Mouse (Mus musculus) MN1 (cell line): ENCODE data around the gene Slc25a28.
A peak's percentile ranks its signal among the peaks of the same experiment; 100 is the strongest.

Experiments used
- DNase-seq: peaks from one replicate; pipeline ENCODE4 v3.0.0-alpha.2; 2016; ENCODE audit warnings: low spot score

Gene Slc25a28

DNA sequence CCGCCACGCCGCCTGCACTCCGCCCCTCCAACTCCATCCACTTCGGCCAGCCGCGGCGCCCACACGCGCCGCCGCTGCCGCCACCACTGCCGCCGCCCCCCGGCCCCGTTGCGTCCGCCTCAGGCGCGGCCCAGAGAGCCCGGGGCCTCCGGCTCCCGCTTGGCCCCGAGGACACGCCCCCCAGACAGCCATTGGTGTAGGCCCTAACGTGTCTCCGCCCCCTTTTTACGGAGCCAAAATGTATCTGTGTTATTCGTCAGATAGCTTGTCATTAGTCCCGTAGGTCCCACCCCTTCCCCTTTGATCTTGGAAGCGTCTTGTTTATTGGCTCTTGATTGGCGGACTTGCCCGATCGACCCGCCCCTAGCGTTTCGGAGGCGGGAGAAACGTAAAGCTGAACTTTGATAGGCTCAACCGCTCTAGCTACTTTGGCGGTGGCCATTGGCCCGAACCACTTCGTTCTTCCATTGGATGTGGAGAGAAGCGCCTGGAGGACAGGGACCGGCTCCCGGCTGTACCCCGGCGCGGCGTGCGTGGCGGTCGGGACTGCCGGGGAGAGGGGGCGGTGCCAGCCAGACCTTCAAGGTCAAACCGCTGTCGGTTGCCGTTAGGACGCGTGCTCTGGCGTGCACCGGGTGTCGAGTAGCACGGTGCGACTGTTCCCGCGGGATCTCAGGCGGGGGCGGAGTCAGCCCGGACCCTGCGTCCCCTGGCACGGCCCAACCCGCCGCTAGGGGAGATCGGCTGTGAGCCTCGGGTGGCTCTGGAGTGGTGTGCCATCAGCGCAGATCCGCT, at the start of gene Slc25a28:
Gene Slc25a28 (minus strand): TSS at position 152 of the 795 bp plus-strand sequence.
- peak; percentile 97 for DNase-seq

DNA sequence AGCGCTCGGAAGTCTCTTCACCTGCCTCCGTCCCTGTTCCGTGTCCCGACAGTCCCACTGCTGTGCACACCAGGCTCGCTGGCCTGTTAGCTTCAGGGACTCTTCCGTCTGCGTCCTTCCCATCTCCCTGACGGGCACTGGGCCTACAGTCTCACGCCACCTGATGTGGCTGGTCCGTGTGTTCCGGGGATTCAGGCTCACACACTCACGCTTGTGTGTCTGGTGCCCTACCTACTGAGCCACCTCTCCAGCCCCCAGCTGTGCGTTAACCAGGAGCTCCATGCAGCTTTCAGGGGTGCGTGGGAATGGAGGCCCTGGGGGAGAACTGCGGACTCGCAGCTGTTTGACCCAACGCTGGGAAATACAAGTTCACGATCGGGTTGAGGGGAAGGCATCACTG, 49.5 kb upstream of the Slc25a28 start:
- DNase-seq = no peak

DNA sequence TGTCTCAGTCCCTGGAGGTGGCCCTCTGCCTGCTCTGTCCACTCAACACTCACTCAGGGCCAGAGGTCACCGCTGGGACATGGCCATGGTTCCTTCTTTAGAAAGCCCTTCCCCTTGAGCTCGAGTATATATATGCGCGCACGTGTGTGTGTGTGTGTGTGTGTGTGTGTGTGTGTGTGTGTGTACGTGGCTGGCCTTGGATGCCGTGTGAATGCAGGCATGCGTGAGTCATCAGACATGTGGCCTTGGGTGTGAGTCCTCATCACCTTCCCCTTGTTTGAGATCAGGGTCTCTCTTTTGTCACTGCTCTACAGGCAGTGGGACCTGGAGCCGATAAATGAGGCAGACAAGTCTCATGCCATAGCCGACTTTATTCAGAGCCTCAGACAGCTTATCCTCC, 48.8 kb upstream of the Slc25a28 start:
- no peak for DNase-seq

DNA sequence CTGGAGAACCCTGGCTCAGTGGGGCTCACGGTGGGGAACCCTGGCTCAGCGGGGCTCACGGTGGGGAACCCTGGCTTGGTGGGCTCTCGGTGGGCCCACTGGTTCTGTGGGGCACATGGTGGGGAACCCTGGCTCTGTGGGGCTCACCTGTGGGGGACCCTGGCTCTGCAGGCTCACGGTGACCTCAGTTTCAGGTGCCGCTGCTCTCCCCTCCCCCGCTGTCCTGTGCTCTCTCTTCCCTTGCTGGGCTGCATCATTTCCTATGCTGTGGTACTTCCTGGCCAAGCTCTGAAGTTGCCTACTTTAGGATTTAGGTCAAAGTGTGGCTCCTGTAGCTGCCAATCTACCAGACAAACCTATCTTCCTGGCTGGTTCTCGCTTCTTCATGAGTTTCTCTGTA, 48.2 kb upstream of the Slc25a28 start:
- no peak for DNase-seq

DNA sequence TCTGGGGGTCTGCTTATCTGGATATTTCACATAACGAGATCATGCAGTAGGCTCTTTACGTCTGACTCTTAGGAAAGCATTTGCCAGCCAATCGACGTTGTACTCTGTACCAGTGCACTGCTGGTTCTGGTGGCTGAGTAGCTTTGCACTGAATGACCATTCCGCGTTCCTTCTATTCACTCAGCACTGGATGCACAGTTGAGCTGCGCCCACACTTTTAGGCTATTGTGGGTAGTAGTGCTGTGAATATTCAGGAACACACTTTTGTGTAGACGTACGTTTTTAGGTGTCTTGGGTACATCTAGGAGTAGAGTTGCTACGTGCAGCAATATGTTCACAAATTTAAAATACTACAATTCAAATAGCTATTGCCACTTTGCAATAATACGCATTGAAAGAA, 45.4 kb upstream of the Slc25a28 start:
- DNase-seq = no peak

DNA sequence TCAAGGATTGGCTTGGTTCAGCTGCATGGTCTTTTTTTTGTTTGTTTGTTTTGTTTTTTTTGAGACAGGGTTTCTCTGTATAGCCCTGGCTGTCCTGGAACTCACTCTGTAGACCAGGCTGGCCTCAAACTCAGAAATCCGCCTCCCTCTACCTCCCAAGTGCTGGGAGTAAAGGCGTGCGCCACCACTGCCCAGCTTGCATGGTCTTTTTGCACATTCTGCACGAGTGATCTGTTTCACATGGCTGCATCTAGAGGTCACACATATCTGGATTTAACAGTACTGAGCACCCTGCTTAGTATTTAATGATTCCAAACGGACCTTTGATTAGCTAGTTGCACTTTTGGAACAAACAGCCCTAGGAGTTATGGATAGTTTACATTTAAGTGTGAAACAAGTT, 37.3 kb upstream of the Slc25a28 start:
- no peak for DNase-seq

DNA sequence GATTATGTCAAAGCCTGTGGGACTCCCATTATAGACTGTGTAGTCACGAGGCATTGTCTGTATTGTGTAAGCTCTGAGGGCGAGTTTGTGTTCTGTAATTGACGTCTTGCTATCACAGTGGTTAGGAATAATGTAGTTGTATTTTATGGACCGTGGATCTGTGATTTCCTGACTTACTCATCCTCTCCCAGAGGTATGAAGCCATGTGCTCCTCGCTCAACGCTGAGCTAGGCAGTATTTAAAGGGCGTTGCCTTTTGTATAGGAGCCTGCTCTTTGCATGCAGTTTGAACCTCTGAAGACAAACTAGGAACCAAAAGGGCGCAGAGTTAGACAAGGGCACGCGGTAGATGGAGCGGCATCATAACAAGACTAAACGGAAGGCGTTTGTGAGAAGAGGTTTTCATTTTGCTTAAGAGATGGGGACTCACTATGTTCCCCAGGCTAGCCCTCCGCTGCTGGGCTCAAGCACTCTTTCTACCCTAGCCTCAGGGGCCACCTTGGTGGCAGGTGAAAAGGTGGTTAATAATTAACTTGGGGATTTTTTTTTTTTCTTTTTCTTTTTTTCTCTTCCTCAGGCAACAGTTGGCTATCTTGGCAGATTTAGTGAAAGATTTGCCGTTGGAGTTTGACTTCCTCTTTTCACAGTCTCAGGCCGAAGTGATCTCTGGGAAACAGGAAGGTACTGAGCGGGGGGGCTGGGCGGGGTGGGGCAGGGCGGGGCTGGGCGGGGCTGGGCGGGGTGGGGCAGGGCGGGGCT, 36.7 kb upstream of the Slc25a28 start:
- no peak for DNase-seq

DNA sequence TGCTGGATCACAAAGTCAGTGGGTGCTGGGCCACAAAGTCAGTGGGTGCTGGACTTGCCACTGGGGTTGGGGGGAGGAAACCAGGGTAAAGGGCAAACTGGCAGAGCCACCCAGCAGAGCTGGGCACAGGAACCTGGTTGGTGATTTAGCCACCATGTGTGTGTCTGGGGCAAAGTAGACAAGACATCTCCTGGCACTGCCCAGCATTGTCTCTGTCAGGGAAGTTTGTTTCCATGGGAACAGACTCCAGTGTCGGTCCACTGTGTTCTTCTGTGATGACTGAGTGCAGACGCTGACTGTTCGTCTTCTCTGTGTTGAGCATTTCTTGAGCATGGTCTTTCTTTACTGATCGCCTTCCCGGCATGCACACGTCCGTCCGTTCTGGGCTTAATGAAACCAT, 34.6 kb upstream of the Slc25a28 start:
- no peak for DNase-seq

DNA sequence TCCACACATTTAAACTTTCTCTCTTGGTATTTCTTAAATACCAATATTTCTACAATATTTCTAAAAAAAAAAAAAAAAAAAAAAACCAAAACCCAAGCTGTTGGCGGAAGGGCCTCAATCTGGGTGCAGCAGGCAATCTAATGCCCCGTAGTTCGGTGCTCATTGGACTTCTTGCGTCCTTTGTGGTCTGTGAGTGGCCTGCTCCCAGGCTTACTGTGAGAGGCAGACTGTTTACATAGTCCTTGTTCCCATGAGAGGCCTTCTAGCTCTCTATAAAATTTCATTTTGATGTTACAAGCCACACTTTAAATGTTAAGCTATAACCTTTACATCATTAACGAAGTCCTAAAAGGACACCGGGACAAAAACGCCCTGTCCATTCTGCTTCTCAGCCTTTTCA, 33.5 kb upstream of the Slc25a28 start:
- DNase-seq = no peak

DNA sequence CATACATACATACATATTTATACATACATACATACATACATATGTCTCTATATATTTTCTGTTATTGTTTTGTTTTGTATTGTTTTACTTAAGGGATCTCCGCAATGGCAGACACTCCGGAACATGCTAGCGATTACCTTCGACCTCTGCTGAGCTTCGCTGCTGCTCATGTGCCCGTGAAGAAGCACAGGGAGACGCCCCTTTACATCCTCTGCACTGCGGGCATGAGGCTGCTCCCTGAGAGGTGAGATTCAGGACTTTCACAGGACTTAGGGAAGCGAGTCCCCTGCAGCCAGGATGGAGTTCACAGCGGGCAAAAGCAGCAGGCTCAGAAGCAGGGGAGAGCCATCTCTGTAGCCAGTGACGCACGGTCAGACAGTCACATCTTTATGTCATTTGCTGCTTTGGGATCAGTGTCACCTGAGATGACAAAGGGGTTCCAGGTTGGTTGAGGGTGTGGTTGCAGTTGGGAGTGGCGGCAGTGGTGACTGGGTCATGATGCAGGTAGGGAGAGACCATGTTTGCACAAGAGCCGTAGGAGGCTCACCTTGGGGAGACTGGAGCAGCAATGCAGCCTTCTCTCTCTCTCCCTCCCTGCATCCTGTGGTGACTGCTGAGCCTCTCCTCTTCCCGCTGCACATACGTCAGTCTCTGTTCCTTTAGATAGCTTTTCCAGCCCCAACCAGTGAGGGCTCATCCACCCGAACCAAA, 30.3 kb upstream of the Slc25a28 start:
- DNase-seq = no peak

DNA sequence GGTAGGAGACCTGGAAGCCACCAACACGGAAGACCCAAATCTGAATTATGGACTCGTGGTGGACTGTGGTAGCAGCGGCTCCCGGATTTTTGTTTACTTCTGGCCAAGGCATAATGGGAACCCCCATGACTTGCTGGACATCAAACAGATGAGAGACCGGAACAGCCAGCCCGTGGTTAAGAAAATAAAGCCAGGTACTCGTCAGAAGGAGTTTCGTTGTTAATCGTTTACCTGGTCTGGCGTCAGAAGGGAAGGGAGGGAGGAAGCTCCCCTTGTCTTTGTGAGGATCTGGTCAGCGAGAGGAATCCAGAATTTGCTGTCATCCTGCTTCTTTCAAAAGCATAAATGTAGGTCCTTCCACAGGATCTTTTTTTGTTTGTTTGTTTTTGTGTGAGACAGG, 29.5 kb upstream of the Slc25a28 start:
- no peak for DNase-seq

DNA sequence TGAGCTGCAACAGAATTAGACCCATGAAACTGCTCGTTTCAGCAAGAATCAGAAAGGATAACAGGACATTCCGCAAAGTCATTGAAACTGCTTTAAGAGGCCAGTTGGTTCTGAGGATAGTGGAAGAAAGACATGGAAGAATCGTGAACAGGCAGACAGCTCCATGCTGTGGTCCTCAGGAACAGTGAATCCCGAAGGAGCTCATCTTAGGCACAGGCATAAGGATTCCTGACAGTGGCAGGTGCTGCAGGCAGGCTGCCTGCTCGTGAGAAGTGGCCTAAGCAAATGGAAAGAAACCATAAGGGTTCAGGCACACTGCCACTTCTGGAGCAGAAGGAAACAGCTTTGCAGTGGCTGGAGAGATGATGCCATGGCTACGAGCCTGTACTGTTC, 25.1 kb upstream of the Slc25a28 start:
- DNase-seq = no peak

DNA sequence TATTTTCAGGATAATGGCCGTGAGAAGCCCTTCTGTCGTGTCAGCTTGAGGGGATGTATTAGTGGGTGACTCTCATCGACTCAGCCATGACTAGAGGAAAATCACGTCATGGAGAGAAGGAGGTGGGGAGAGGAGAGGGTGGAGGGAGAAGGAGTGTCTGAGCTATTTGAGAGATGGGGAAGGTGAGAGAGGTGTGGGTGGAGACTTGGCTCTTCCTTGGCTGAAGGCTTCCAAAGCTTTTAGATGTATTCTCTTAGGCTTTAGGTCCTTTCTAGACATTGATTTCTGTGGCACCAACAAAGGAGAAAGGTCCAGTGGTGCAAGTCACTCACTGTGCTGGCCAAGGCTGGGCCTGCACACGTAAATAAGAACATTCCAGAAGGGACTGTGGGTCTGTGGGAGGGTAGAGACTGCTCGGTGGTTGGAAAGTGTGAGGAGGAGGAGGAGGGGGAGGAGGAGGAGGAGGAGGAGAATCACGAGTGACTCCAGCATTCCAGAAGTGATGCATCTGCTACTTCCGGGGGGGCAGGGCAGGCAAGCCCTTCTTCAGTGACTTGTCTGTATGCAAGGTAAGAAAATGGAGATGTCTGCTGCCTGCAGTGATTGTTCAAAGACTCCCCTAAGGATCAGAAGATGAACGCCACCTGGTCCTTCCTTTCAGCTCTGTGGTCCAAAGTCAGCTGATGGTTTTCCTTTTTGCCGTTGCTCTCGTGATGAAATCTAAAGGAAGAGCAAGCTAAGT, 24.5 kb upstream of the Slc25a28 start:
- DNase-seq = no peak

DNA sequence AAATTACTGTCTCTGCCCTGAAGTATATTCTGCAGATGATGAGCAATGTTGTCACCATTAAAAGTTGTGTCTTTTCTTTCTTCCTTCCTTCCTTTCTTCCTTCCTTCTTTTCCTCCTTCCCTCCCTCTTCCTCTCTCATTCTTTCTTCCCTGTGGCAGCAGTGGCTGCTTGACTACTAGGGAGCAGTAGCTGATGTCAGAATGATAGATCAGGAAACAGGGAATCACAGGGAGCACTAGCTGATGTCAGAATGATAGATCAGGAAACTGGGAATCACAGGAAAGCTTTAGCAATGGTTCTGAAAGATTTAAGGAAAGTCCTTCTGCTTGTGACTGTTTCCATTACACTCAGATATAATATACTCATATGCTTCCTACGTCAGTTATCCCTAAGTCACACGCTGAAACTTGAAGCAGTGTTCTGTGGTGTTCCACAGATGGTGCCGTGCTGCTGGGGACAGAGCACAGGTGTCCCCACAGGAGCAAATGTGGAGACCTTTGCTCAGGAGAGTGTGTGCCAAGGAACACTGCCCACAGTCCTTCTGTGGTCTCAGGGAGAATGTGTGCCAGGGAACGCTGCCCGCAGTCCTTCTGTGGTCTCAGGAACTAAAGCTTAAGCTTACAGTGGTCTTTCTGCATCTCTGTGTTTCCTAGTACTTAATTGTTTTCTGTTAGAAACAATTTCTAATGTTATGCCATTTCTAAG, 23.1 kb upstream of the Slc25a28 start:
- no peak for DNase-seq

DNA sequence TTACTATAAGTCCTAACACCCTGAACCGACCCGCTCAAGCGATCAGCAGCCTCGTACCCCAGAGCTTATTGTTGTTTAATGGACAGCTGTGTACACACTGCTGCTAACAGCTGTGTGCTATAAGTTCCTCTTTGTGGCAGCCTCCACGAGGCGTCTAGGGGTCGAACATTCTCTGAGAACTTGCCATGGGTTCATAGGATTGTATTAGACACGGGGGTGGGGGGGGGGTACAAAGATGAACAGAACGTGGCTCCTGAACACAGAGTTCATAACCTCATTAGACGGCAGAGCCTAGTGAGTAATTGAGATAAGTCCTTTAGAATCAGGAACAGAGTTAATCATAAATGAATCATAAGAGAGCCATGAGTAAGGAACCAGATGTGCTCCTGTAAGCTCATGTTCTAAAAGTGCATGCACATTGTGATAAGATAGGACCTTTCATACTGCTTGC, 20.9 kb upstream of the Slc25a28 start:
- no peak for DNase-seq

DNA sequence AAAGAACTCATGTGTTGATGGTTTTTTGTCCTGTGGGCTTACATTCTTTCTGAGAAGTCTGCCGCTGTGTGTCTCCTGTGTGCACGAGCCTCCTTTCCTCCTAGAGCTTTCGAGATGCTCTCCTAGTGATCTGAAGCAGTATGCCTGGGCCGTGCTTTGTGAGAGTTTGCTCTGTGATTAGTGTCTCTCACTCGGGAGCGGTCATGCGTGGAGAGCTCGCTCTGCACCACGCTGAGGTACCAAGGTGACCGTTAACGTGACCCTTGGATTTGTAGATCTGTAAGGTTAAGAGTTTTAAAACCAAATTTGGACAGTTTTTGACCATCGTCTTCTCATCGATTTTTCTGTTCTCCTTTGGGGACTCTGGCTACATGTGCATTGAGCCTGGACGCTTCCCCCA, 18.1 kb upstream of the Slc25a28 start:
- DNase-seq = no peak

DNA sequence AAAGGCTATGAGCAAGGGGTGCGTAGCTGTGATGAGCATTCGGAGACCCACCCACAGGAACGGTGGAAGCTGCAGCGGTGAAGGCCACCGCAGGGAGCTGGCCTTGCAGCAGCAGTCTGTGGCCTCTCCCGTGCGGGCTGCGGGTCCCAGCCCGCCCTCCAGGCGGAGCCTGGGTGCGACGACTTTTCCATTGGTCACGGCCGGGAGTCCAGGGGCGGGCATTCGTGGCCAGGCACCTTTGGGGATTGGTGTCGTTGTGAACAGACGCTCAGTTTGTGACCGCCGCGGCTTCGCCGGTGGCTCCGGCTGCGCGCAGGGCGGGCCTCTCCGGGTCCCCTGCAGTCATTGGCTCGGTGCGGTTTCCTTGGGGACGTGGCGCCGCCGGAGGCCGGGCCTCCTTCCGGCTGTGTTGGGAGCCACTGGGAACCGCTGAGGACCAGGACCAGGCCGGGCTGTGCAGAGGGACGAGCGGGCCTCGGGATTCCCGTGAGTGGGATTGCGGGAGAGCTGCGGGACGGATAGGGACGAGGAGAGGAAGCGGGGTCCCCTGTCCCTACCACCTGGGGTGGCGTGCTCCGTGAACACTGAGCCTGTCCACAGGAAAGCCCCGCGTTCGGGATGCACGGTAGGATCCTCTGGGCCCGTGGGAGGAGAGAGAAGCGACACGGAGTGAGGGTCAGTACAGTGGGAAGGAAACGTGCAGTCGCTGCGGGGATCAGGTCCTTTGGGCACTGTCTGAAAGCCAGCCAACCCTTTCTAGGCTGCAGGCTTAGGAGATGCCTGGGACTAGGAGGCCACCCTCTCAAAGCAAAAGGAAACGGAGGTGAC, 15.0 kb upstream of the Slc25a28 start, which contains the start of gene Entpd7:
Gene Entpd7 (plus strand): TSS at position 254 of the 828 bp plus-strand sequence.
- peak; percentile 95 for DNase-seq

DNA sequence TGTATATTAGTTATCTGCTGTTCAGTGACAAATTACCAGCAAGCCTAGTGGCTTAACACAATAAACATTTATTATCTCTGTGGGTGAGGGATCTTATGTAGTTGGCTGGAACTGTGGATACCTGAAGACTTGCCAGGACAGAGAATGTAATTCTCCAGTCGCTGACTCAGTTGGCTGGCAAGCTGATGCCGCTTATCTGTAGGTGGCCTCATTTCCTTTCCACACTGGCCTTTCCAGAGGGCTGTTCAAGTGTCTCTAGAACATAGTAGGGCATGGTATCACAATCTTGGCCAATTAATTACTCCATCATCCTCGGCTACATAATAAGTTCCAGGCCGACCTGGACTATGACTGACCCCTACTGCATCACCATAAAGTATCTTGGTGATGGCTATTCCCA, 6.9 kb upstream of the Slc25a28 start:
- DNase-seq = no peak

DNA sequence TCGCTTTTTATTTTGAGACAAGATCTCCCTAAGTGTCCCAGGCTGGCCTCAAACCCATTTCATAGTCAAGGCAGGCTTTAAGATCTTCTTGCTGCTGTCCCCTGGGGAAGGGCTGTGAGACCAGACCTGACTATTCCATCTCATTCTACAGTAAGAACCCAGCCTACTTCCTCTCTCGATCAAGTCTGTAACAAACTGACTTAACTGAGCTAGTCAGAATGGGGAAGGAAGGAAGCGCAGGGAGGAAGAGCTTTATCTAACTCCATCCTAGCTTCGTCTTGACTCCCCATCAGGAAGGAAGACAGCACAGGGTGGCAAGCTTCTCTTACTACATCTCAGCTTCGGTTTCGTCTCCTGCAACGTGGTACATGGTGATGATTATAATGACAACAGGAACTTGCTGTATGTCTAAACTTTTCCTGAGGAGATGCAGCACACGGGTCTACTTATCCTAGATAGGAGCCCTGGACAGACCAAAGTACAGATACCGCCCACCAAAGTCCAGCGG, 4.8 kb upstream of the Slc25a28 start:
- DNase-seq = no peak

DNA sequence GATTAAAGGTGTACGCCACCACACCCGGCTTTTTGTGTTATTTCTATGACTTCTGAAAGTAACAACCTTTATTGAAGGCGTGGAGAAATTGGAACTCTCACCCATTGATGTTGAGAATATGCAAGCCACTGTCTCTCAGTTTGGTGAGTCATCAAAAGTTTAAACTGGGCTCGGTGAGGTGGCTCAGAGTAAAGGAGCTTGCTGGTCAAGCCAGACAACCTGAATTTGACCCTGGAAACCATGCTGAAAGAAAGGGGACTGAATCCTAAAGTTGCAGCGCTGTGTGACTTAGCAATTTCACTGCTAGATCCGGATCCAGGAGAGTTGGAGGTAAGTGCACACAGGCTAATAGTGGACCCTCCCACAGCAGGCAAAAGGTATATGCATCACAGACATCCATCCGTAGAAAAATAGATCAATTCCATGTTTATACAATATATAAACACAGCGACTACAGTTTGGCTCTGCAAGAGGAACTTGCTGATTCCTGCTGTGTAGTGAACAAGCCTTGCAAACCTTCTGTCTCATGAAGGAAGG, 3.9 kb upstream of the Slc25a28 start:
- no peak for DNase-seq
